Mouse (Mus musculus): ENCODE measurements around the gene Ifitm10.
"Not testable (repeated sequence)": the region's sequence is repeated elsewhere in the genome, so short reads cannot be mapped to it uniquely, and the experiment has no call there.

The Ifitm10 gene

GRCm38 (mm10) chr7:142368856-142369255, 4.7 kb downstream of the Ifitm10 start:
- DNase-seq (ENCODE audit: low read depth, low spot score): no peak

- no peak for DNase-seq (ENCODE audit: low read depth, low spot score)
Observed at GRCm38 (mm10) chr7:142363107-142363506, 10.4 kb downstream of the Ifitm10 start.

- DNase-seq (ENCODE audit: low read depth, low spot score): no peak
Observed at GRCm38 (mm10) chr7:142360743-142361142, 12.8 kb downstream of the Ifitm10 start.

GRCm38 (mm10) chr7:142359129-142359528, 14.4 kb downstream of the Ifitm10 start:
- DNase-seq (ENCODE audit: low read depth, low spot score): no peak

- DNase-seq (ENCODE audit: low read depth, low spot score): no peak
Observed at GRCm38 (mm10) chr7:142357566-142357965, 16.0 kb downstream of the Ifitm10 start.

- DNase-seq (ENCODE audit: low read depth, low spot score): no peak
Observed at GRCm38 (mm10) chr7:142354661-142355233, 18.8 kb downstream of the Ifitm10 start.

GRCm38 (mm10) chr7:142353854-142354253, 19.7 kb downstream of the Ifitm10 start:
- no peak for DNase-seq (ENCODE audit: low read depth, low spot score)

- DNase-seq (ENCODE audit: low read depth, low spot score): no peak
Observed at GRCm38 (mm10) chr7:142351569-142351968, 22.0 kb downstream of the Ifitm10 start.

- no peak for DNase-seq (ENCODE audit: low read depth, low spot score)
Observed at GRCm38 (mm10) chr7:142349308-142349961, 24.1 kb downstream of the Ifitm10 start.

- no peak for DNase-seq (ENCODE audit: low read depth, low spot score)
Observed at GRCm38 (mm10) chr7:142347542-142347941, 26.0 kb downstream of the Ifitm10 start.

- no peak for DNase-seq (ENCODE audit: low read depth, low spot score)
Observed at GRCm38 (mm10) chr7:142342247-142342640, 31.3 kb downstream of the Ifitm10 start.

GRCm38 (mm10) chr7:142341564-142342246, 31.8 kb downstream of the Ifitm10 start:
- no peak for DNase-seq (ENCODE audit: low read depth, low spot score)

- DNase-seq (ENCODE audit: low read depth, low spot score): no peak
Observed at GRCm38 (mm10) chr7:142340269-142340970, 33.1 kb downstream of the Ifitm10 start.

- DNase-seq (ENCODE audit: low read depth, low spot score): no peak
Observed at GRCm38 (mm10) chr7:142335151-142335550, 38.4 kb downstream of the Ifitm10 start.

GRCm38 (mm10) chr7:142334246-142334645, 39.3 kb downstream of the Ifitm10 start:
- DNase-seq (ENCODE audit: low read depth, low spot score): peak; percentile 85

GRCm38 (mm10) chr7:142332741-142333140, 40.8 kb downstream of the Ifitm10 start:
- DNase-seq (ENCODE audit: low read depth, low spot score): not testable (repeated sequence)

GRCm38 (mm10) chr7:142331281-142331680, 42.3 kb downstream of the Ifitm10 start:
- no peak for DNase-seq (ENCODE audit: low read depth, low spot score)

- DNase-seq (ENCODE audit: low read depth, low spot score): no peak
Observed at GRCm38 (mm10) chr7:142330271-142330724, 43.3 kb downstream of the Ifitm10 start.

- no peak for DNase-seq (ENCODE audit: low read depth, low spot score)
Observed at GRCm38 (mm10) chr7:142328507-142328906, 45.0 kb downstream of the Ifitm10 start.

GRCm38 (mm10) chr7:142326714-142327445, 46.7 kb downstream of the Ifitm10 start:
- DNase-seq (ENCODE audit: low read depth, low spot score): no peak

GRCm38 (mm10) chr7:142323396-142324117, 50.0 kb downstream of the Ifitm10 start:
- DNase-seq (ENCODE audit: low read depth, low spot score): no peak

All from ZHBTc4 (cell line).